Mouse (Mus musculus): ENCODE measurements at regions not wholly inside any gene's neighbourhood (a gene's known extent, or its start where the extent isn't known, plus 50 kb on each side); places are given as distances from the start of the nearest gene placed in this dataset.

DNA sequence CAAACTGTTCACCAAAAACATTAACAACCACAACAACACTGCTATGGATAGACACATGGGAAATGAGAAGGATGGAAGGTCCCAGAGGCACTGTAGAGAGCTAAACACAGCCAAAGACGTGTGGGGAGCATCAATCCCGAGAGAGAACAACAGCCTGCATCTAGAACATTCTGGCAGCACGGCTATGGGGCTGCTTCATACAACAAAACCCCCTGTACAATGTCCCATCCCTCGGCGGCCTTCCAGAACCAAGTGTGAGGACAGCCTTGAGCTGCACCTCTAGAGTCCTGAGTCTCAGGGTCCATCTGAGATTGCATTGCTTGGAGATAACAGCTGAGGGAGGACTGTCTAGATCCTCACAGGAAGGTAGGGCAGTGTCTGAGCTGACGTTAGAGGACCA lies 99.1 kb downstream of the Irs2 start:
- TF ChIP-seq CTCF (IDR thresholded peaks at IDR 0.05; ENCODE audit: low read depth, low read length): no peak
- TF ChIP-seq POLR2A (IDR thresholded peaks at IDR 0.05; ENCODE audit: borderline replicate concordance, low read depth, low read length): no peak

Data from bone marrow macrophage, adult 2 months (primary cell).